Mouse (Mus musculus) heart, embryonic 13.5 days (tissue): Measurements from ENCODE around the gene Dmtf1. TPM values are rescaled to one million over a fixed set of nuclear protein-coding genes. Genes with fewer than 3 reads are reported as not detected.

ENCODE experiments used
- ATAC-seq: fragments of 200-750 bp; cut with Nextera tagmentation; 2 replicates; pipeline ENCODE4 v1.8.0; 2017; ENCODE audit warnings: moderate TSS enrichment; ENCODE audit not compliant: insufficient number of reproducible peaks, low FRiP score, low TSS enrichment; ENCODE audit errors: extremely low read depth
- H3K27ac ChIP-seq: fragments of 300-500 bp; sonication (generic); replicated peaks from 2 replicates; pipeline ENCODE4 v1.5.1; 2015; ENCODE audit warnings: moderate library complexity, mild to moderate bottlenecking, inconsistent platforms
- H3K27me3 ChIP-seq: fragments of 300-500 bp; sonication (generic); replicated peaks from 2 replicates; pipeline ENCODE4 v1.6.1; 2015; ENCODE audit warnings: mild to moderate bottlenecking, inconsistent platforms
- H3K36me3 ChIP-seq: fragments of 300-500 bp; sonication (generic); 2 replicates; pipeline ENCODE4 v1.6.1; 2015; ENCODE audit warnings: mild to moderate bottlenecking, inconsistent platforms
- H3K4me1 ChIP-seq: fragments of 300-500 bp; sonication (generic); 2 replicates; pipeline ENCODE4 v1.6.1; 2015; ENCODE audit warnings: inconsistent platforms
- H3K4me2 ChIP-seq: fragments of 300-500 bp; sonication (generic); 2 replicates; pipeline ENCODE4 v1.6.1; 2015; ENCODE audit warnings: inconsistent platforms, mild to moderate bottlenecking, moderate library complexity
- H3K4me3 ChIP-seq: fragments of 300-500 bp; sonication (generic); 2 replicates; pipeline ENCODE4 v1.5.1; 2015; ENCODE audit warnings: moderate library complexity, mild to moderate bottlenecking, inconsistent platforms
- H3K9ac ChIP-seq: fragments of 300-500 bp; sonication (generic); 2 replicates; pipeline ENCODE4 v1.6.1; 2015; ENCODE audit warnings: inconsistent platforms, mild to moderate bottlenecking, moderate library complexity
- H3K9me3 ChIP-seq: fragments of 300-500 bp; sonication (generic); 2 replicates; pipeline ENCODE4 v1.6.1; 2016; ENCODE audit warnings: inconsistent platforms
- WGBS: fragments of 180-500 bp; shearing (Covaris S2); methylation state at CpG from one replicate; pipeline ENCODE4 v1.1.7; 2015; ENCODE audit warnings: mixed read lengths; 5-methylcytosine and 5-hydroxymethylcytosine counted together
- polyA plus RNA-seq: library from polyadenylated mRNA; unstranded; fragments of >200 nt; fragmentation: Nextera tagmentation; extraction: Ambion mirVana; gene quantifications from 2 replicates; pipeline ENCODE4 v1.2.1, GENCODE M21; 2015

Gene Dmtf1
- polyA plus RNA-seq, 1 experiment from 2014 or later: 24.5 TPM

DNA sequence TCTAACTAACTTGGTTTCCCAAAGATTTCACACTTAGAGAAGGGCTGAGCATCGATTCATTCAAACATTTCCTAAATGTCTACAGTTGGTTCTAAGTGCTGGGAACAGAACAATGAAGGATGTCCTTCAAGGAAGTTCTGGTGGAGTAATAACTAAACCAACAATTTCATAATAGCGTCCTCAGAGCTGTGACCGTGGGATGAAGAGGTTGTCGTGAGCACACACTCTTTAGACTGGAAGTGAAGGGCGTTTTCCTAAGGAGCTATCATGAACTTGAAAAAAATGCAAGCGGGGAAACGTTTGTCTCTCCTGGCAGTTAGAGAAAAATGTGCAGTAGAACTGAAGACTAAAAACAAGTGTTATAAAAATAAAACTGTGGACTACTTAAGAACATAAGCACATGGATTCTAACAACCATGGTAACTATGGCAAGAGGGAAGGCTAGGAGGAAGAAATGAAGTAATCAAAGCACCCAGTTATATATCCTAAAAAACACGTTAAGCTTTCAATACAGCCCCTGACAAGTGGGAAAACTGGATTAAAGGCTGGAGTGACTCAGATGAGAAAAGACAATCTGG is 12.2 kb downstream of the Dmtf1 start:
- peaks cover 61% of the 10 kb centered on the region for H3K36me3 ChIP-seq
- 84% methylated on average over 8 of the region's 8 CpGs for WGBS

DNA sequence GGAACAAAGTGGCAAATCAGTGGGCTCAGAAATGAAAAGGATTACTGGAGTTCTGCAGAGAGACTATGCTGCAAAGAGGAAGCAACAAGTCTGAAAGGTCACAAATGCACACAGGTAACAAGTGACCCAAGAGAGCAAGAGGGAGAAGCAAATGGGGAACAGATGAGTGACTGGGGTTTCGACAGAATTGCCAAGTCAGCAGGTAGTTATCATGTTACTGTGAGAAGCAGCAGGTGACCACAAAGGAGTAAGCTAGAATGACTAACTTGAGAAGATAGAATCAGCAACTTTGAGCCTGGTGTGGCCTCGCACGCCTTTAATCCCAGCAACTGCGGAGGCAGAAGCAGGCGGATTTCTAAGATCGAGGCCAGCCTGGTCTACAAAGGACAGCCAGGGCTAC is 19.2 kb downstream of the Dmtf1 start:
- Histone ChIP-seq H3K27me3 (no peaks in the 10 kb centered on the region), H3K36me3 (peaks cover 74% of the 10 kb centered on the region), H3K4me2 (no peak overlapping the region), H3K4me3 (no peak overlapping the region), H3K27ac (no peak overlapping the region), H3K9ac (no peak overlapping the region), H3K4me1 (no peaks in the 10 kb centered on the region), H3K9me3 (no peaks in the 10 kb centered on the region)
- 88% methylated on average over 6 of the region's 6 CpGs for WGBS
- ATAC-seq: no peak

More for the DNA sequence above, 12.2 kb downstream of the Dmtf1 start:
- Histone ChIP-seq H3K4me1 (no peaks in the 10 kb centered on the region), H3K4me2 (no peak overlapping the region), H3K4me3 (no peak overlapping the region), H3K27me3 (no peaks in the 10 kb centered on the region), H3K9ac (no peak overlapping the region), H3K27ac (no peak overlapping the region), H3K9me3 (no peaks in the 10 kb centered on the region)
- no peak for ATAC-seq

DNA sequence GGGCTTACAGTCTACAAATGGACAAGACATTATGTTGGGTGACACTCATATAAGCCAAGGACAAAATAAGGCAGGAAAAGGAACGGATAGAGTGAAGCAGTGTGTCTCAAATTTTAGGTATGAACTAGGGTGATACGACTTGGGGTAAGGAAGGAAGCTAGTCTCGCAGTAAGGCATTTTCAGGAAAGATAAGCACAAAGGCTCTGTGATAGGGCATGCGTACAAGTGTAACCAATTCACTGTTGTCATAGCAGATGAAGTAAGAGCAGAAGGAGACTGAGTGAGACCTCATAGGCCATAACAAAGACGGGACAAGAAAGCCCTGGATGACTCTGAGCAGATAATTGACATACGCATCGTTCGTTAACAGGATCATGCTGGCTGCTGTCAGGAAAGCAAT is 20.9 kb downstream of the Dmtf1 start:
- H3K36me3 ChIP-seq: peaks cover 79% of the 10 kb centered on the region
- no peak for ATAC-seq
- no peaks in the 10 kb centered on the region for H3K9me3 ChIP-seq
- no peak overlapping the region for H3K4me3 ChIP-seq
- no peak overlapping the region for H3K9ac ChIP-seq
- no peaks in the 10 kb centered on the region for H3K27me3 ChIP-seq
- H3K4me2 ChIP-seq: no peak overlapping the region
- no peak overlapping the region for H3K27ac ChIP-seq
- 69% methylated on average over 8 of the region's 8 CpGs for WGBS
- H3K4me1 ChIP-seq: no peaks in the 10 kb centered on the region

DNA sequence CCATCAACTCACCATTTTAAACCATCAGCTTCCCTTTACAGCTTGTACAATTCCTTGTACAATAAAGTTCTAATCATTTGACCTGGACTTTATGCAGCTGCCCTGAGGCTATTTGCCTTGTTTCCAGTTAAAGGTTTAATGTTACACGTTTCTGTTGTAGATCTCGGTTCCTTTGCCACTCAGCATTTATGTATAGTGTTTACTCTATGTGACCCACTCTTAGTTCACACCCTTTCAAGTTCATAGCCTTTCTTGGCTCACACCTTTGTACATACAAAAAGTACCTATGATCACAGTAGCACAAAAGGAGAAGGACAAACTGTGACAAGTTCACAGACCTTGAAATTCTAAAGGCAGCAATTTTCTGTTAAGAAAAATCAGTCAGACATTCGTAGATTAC is 26.0 kb downstream of the Dmtf1 start:
- Histone ChIP-seq H3K4me2 (no peak overlapping the region), H3K27ac (no peak overlapping the region), H3K4me1 (no peaks in the 10 kb centered on the region), H3K36me3 (peaks cover 69% of the 10 kb centered on the region), H3K9me3 (no peaks in the 10 kb centered on the region), H3K27me3 (no peaks in the 10 kb centered on the region), H3K9ac (no peak overlapping the region), H3K4me3 (no peak overlapping the region)
- 92% methylated on average over 3 of the region's 3 CpGs for WGBS
- no peak for ATAC-seq

DNA sequence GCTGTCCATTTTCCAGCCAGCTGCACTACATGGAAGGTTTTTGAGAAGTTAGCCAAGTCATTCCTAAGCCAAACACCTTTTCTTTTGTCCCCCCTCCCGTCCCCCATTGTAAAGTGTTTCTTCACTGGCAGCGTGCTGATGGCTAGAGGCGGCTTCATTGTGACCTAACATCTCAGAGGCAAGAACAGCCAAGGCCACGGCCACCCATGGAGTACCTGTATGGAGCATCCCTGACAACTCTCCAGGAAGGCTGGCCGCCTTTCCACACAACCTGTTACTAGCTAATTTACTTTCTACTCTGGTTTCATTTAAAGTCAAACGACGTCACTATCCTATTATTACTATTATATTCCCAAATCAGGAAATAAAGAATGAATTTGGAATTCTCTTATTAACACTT is 29.8 kb downstream of the Dmtf1 start:
- no peaks in the 10 kb centered on the region for H3K27me3 ChIP-seq
- no peak for ATAC-seq
- WGBS: 86% methylated on average over 7 of the region's 7 CpGs
- no peak overlapping the region for H3K4me2 ChIP-seq
- H3K4me1 ChIP-seq: no peaks in the 10 kb centered on the region
- H3K36me3 ChIP-seq: peaks cover 73% of the 10 kb centered on the region
- H3K27ac ChIP-seq: no peak overlapping the region
- H3K4me3 ChIP-seq: no peak overlapping the region
- H3K9ac ChIP-seq: no peak overlapping the region
- no peaks in the 10 kb centered on the region for H3K9me3 ChIP-seq

GRCm38 (mm10) chr5:9128566-9128965 is 33.0 kb downstream of the Dmtf1 start:
- H3K4me1 ChIP-seq: no peaks in the 10 kb centered on the region
- H3K9me3 ChIP-seq: no peaks in the 10 kb centered on the region
- H3K27ac ChIP-seq: no peak overlapping the region
- peaks cover 76% of the 10 kb centered on the region for H3K36me3 ChIP-seq
- no peak overlapping the region for H3K4me3 ChIP-seq
- H3K4me2 ChIP-seq: no peak overlapping the region
- WGBS: 91% methylated on average over 12 of the region's 12 CpGs
- no peak overlapping the region for H3K9ac ChIP-seq
- no peaks in the 10 kb centered on the region for H3K27me3 ChIP-seq
- no peak for ATAC-seq

DNA sequence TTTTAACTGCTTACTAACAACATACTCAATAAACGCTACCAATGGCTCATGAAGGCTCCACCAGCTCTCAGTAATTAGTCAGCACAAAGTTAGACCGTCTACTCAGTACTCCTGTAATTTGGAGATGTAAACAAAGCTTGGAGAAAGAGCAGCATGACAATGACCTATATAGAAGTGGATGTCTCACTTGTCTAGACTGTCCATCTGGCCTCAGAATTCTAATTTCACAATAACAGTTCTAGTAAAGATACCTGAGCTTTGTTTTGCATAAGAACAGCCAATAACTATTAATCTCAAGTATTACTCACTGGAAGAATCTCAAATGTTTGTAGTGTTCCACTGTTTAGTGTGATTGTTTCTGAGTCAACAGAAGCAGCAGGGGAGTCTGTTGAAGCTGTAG is 37.4 kb downstream of the Dmtf1 start:
- Histone ChIP-seq H3K4me2 (no peak overlapping the region), H3K4me3 (no peak overlapping the region), H3K27me3 (no peaks in the 10 kb centered on the region), H3K4me1 (no peaks in the 10 kb centered on the region), H3K9ac (no peak overlapping the region), H3K9me3 (no peaks in the 10 kb centered on the region), H3K27ac (no peak overlapping the region), H3K36me3 (peaks cover 92% of the 10 kb centered on the region)
- ATAC-seq: no peak
- 88% methylated on average over 2 of the region's 2 CpGs for WGBS

DNA sequence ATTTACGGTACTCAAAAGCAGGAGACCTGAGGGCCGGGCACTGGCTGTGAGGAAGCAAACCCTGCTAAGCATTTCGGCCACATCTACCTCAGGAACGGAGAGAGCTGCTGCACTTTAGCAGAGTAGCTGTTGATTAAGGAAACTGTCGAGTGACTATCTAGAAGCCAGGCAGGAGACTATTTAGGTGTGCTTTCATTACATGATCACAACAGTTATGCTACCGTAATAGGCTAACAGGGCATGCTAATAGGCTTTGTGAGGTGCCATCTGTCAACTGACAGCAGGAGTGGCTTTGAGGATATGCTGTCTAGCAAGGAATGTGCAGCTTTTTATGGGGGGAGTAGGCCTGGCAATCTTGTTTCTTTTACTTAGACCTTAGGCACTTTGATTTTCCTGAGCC is 47.4 kb downstream of the Dmtf1 start:
- no peak overlapping the region for H3K4me2 ChIP-seq
- H3K27me3 ChIP-seq: no peaks in the 10 kb centered on the region
- WGBS: 26% methylated on average over 6 of the region's 6 CpGs
- no peaks in the 10 kb centered on the region for H3K9me3 ChIP-seq
- peaks cover 8% of the 10 kb centered on the region; the same call in 1 of the 2 replicates for H3K4me1 ChIP-seq
- no peak for ATAC-seq
- H3K27ac ChIP-seq: no peak overlapping the region
- H3K36me3 ChIP-seq: peaks cover 36% of the 10 kb centered on the region
- H3K9ac ChIP-seq: 0 out of 2 replicates have a peak overlapping the region, but pooled peaks have one; percentile 19
- H3K4me3 ChIP-seq: no peak overlapping the region

- no peak overlapping the region for H3K4me2 ChIP-seq
- peaks cover 8% of the 10 kb centered on the region; the same call in 1 of the 2 replicates for H3K4me1 ChIP-seq
- no peak overlapping the region for H3K4me3 ChIP-seq
- 12% methylated on average over 5 of the region's 5 CpGs for WGBS
- no peak overlapping the region for H3K27ac ChIP-seq
- peaks cover 15% of the 10 kb centered on the region for H3K36me3 ChIP-seq
- ATAC-seq: no peak
- no peaks in the 10 kb centered on the region for H3K27me3 ChIP-seq
- no peak overlapping the region for H3K9ac ChIP-seq
- H3K9me3 ChIP-seq: no peaks in the 10 kb centered on the region
Observed at GRCm38 (mm10) chr5:9111759-9112158, 49.8 kb downstream of the Dmtf1 start.

- Histone ChIP-seq H3K4me1 (peaks cover 8% of the 10 kb centered on the region; the same call in 1 of the 2 replicates), H3K4me2 (no peak overlapping the region), H3K27ac (no peak overlapping the region), H3K27me3 (no peaks in the 10 kb centered on the region), H3K9me3 (no peaks in the 10 kb centered on the region), H3K4me3 (no peak overlapping the region), H3K36me3 (peaks cover 11% of the 10 kb centered on the region; the same call in 1 of the 2 replicates), H3K9ac (no peak overlapping the region)
- no peak for ATAC-seq
- WGBS: 56% methylated on average over 2 of the region's 2 CpGs
Observed at GRCm38 (mm10) chr5:9111285-9111684, 50.3 kb downstream of the Dmtf1 start.

GRCm38 (mm10) chr5:9109582-9109981 is 52.0 kb downstream of the Dmtf1 start:
- no peaks in the 10 kb centered on the region for H3K9me3 ChIP-seq
- H3K4me3 ChIP-seq: no peak overlapping the region
- 0 out of 2 replicates have a peak, but pooled peaks cover 2% of the 10 kb centered on the region for H3K27me3 ChIP-seq
- no peaks in the 10 kb centered on the region for H3K36me3 ChIP-seq
- peaks cover 7% of the 10 kb centered on the region; the same call in 1 of the 2 replicates for H3K4me1 ChIP-seq
- no peak overlapping the region for H3K9ac ChIP-seq
- ATAC-seq: no peak
- no peak overlapping the region for H3K4me2 ChIP-seq
- H3K27ac ChIP-seq: no peak overlapping the region

- H3K36me3 ChIP-seq: no peaks in the 10 kb centered on the region
- 68% methylated on average over 5 of the region's 5 CpGs for WGBS
- H3K4me3 ChIP-seq: no peak overlapping the region
- no peaks in the 10 kb centered on the region for H3K9me3 ChIP-seq
- no peak overlapping the region for H3K27ac ChIP-seq
- ATAC-seq: no peak
- H3K4me1 ChIP-seq: no peaks in the 10 kb centered on the region
- H3K27me3 ChIP-seq: peaks cover 6% of the 10 kb centered on the region; the same call in 1 of the 2 replicates
- H3K4me2 ChIP-seq: no peak overlapping the region
- no peak overlapping the region for H3K9ac ChIP-seq
Observed at GRCm38 (mm10) chr5:9108490-9108889, 53.1 kb downstream of the Dmtf1 start.
